Mouse (Mus musculus): ENCODE results near the gene Fam71e1.
A peak's percentile ranks its signal among the peaks of the same experiment; 100 is the strongest.

Fam71e1 gene

DNA sequence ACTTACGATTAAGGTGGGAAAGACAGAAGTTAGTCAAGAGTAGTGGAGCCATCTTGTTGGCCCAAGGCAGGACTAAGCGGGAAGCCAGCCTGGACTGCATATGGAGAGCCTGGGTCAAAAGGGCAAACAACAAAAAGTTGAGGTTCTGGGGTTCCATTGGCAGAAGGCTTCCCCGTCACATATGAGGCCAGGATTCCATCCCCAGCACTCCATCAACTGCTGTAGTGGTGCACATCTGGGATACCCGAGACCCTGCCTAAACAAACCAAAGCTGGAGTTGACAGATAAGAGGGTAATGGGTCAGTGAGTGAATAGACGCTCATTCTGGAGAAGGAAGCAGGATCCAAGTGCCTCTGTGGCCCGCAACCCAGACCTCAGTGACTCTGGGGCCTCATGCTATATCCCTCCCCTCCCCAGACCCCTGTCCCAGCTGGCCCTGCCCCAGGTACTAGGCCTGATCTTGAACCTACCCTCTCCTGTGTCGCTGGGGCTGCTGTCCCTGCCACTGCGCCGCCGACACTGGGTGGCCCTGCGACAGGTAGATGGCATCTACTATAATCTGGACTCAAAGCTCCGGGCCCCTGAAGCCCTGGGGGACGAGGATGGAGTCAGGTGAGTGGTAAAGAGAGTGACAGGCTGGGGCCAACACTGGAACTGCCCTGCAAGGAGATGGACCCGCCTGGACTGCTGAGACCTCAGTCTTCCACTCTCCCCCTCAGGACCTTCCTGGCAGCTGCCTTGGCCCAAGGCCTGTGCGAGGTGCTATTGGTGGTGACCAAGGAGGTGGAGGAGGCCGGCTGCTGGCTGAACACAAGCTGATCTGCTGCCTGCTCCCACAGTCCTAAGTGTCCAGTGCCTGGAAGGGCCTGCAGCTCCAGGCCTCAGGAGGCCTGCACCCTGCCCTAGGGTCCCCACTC, 25.4 kb upstream of the Fam71e1 start:
- DNase-seq (ENCODE audit: low spot score in 2 of 2), result peak in 1 of 2 experiments; percentile 64

DNA sequence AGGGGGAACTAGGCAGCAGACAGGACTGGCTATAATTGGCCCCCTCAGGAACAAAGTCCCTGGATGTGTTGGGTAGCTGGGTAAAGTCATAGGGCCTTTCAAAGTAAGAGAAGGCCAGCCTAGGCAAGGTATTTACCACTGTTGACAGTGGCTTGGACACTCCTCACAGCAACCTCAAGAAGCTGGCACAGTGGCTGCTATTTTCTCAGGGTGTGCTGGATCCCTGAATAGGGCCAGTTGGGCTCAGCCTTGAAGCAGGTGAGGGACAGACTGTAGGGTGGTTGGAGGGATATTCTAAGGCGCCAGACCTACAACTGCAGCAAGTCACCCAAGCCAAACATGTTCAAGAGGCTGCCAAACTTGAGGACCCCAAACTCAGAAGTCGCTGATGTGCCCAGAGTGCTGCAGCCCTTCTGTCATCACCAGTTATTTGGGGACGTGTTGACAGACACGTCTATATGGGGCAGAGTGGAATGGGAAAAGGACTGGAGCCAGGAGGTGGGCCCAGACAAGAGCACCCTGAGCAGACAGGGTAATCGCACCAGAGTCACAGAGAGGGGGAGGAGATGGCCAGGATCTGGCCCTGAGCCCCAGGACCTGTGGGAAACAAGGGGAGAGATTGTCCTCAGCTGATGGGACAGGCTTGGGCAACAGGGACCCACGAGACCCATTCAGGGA, 24.4 kb upstream of the Fam71e1 start:
- DNase-seq (ENCODE audit: low spot score in 2 of 2), result peak in 1 of 2 experiments; percentile 57

DNA sequence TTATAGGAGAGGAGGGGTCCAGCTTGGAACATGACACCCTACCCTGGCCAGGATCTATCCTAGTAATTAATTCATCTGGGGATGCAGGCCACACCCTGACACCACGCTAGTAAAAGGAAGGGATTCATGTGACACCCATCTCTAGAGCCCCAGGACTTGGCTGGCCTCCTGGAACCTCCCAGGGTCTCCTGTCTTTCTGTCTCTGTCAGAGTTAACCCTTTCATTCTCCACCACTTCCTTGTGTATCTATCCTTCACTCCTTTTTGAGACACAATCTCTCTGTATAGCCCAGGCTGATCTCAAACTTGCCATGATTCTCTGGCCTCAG, 23.9 kb upstream of the Fam71e1 start:
- DNase-seq (ENCODE audit: low spot score in 2 of 2), result no peak

DNA sequence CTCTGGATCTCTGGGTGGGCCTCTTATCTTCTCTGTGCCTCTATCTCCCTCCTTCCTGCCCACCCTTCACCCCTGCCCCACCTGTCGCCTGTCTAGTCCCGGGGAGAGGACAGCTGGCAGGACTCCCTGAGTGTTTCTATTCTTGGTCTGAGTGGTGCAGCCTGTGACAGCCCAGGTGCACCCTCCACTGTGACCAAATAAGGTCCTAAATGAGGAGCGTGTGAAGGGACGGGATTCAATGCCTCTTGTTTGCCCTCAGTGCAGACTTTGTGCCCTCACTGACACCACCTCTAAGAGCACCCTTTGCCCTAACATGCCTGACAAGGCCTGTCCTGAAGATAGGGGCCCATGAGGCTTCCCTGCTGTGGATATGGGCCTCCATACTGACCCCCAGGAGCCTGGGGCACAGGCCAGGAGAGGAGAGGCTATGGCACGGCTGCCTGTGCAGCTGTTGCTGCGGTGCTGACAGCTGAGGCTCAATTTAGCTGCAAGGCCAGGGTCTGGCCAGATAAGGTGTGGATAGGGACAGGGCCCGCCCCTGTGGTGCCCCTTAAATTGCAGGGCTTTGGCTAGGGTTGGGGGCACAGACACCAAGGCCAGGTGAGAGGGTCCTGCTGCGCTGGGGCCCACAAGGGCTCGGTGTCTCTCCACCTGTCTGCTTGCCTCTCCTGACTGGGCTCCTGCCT, 23.3 kb upstream of the Fam71e1 start:
- DNase-seq (ENCODE audit: low spot score in 2 of 2), result peak in 1 of 2 experiments; percentile 62

DNA sequence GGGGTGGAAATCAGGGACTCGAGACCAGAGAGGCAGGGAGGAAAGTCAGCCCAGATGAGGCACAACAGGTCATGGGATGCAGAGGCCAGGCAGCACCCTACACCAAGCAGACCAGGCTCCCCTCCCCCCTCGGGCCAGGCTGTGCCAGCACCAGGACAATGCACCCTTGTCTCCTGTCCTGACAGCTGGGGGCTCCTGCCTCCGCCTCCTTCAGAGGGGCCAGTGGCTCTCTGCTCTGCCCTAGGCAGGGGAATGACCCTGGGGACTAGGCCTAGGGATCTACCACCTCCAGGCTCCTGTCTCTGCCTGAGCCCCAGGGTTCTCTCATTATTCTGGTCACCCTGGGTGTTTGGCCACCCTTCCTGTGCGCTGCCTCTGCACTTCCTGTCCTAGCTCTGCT, 22.0 kb upstream of the Fam71e1 start:
- DNase-seq (ENCODE audit: low spot score in 2 of 2), result peak in 1 of 2 experiments; percentile 64

DNA sequence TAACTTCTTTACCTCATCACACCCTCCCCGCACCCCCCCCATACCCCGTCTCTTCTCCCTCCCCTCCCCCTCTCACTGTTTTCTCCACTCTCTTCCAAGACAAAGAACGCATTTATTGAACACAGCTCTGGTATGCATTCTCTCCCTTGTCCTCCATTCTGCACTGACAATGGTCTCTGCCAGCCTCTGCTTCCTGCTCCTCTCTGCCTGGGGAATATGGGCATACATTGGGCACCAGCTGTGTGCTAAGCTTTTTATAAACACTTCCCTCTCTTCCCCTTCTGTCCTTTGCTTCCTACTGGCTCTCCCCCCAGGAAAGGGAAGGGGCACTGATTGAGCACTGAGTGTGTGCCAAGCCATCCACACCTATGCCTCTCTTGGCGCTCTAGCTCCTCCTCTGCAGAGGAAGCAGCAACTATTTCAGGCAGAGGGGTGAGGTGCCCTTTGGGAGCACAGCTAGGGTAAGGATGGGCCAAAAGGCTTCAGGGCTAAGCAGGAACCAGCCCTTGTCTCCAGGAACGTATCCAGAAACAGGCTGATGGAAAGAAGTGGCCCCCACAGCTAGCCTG, 21.3 kb upstream of the Fam71e1 start:
- DNase-seq (ENCODE audit: low spot score in 2 of 2), result no peak

DNA sequence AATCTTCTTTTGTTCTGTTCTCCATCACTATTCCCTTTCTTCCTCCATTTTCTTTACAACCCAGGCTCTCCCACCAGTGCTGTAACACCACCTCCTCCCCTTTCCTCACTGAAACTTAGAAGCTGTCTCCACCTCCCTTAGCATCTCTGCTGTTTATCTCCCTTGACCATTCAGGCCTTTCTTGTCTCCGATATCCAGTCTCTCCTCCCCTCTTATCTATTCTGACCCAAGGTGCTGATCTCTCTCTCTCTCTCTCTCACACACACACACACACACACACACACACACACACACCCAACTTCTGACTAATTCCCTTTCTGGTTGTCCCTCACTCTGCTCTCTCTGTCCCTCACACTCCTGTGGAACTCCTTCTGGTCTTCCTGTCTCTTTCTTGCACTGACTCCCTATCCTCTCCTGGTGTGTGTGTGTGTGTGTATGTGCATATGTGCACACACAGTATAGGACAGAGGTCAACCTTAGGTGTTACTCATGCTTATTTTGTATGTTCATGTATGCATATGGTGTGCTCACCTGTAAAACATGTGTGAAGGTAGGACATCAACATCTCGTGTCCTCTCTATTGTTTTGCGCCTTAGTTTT, 13.4 kb upstream of the Fam71e1 start:
- no peak for DNase-seq (ENCODE audit: low spot score in 2 of 2)

DNA sequence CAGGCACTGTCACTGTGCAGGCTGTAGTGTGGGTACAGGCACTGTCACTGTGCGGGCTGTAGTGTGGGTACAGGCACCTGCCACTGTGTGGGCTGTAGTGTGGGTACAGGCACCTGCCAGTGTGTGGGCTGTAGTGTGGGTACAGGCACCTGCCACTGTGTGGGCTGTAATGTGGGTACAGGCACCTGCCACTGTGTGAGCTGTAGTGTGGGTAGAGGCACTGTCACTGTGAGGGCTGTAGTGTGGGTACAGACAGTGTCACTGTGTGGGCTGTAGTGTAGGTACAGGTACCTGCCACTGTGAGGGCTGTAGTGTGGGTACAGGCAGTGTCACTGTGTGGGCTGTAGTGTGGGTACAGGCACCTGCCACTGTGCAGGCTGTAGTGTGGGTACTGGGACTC, 12.3 kb upstream of the Fam71e1 start:
- no peak for DNase-seq (ENCODE audit: low spot score in 2 of 2)

DNA sequence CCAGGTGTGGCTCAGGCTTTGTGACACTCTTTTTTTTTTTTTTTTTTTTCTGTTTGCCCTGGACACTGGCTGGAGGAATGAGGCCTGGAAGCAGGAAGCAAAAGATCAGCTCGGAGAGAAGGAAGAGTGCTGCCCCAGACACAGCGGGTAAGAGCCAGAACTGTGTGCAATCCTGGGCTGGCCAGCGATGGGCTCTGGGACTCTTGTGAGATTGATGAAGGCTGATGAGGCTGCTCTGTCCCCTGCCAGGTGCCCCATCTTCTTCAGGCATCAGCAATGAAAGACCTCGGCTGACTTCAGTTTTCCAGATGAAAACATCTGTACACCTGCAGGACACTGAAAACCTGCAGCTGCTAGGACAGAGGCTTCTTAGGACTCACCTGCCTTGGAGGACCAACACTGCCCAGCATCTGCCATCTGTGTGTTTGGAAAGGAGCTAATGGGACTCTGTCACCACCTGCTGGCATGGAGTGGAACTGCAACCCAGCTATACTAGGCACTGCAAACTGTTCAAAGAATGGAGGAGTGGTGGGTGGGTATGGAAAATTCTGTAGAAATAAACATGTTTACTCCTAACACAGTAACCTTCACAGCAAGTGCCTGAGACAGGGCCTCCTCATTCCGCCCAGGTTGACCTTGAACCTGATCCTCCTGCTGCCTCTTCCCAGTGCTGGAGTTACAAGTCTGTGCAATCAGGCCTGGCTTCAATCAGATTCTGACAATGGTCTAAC, 11.4 kb upstream of the Fam71e1 start:
- peak; percentile 78 to 90 for DNase-seq (ENCODE audit: low spot score in 2 of 2)

DNA sequence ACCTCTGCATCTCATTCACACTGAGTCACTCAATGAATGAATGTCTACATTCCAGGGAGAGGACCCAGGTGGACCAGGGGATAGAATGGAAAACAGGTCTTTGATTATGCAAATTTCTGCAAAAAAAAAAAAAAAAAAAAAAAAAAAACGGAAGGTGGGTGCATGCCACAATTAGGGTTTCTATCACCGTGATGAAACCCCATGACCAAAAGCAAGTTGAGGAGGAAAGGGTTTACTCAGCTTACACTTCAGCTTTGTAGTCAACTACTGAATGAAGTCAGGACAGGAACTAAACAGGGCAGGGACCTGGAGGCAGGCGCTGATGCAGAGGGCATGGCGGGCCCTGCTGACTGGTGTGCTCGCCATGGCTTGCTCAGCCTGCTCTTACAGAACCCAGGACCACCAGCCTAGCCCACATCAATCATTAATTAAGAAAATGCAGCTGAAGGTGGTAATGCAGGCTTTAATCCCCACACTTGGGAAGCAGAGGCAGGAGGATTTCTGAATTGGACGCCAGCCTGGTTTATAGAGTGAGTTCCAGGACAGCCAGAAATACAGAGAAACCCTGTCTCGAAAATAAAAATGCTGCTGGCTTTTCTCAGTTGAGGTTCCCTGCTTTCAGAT, 10.7 kb upstream of the Fam71e1 start:
- no peak for DNase-seq (ENCODE audit: low spot score in 2 of 2)

DNA sequence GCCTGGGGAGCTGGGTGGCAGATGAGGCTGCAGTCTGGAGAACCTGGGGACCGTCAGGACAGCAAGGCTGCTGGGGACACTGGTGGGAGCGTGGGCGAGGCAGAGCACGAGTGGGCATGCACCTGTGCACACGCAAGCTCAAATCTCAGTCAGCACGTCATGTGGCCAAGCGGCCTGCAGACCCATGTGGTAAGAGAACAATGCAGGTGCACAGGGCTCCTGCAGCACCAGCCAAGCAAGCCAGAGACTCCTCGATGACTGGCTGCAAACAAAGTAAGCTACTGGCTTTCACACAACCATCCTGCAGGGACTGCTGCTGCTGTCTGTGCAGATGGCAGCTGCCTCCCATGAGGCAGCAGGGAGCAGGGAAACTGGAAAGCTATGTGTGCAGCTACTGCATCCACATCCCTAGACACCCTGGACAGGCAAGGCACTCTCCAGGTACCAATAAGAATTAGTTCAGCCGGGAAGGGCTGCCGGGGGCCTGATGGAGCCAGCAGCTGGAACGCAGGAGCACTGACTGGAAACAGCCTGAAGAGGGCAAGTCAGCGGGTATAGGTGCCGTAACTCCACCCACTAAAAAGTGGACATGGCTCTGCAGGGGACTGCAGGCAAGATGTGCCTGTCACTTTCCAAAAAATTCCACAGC, 9.3 kb upstream of the Fam71e1 start:
- DNase-seq (ENCODE audit: low spot score in 2 of 2), result peak in 1 of 2 experiments; percentile 11

DNA sequence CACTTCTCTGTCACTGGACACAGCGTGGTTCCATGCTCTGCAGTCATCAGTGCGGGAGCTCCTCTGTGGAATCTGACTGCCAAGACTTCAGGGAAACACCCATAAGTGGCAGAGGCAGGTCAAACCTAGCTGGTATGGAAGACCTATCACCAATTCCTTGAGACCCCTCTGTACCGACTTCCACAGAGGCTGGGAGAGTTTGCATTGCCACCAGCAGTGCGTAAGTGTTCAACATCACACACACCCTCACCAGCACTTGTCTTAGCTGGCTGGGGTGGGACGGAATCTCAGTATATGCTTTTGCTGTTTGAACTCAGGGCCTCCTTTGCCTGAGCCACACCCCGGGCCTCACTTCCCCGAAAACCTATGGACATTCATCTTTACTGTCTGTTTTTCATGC, 8.4 kb upstream of the Fam71e1 start:
- DNase-seq (ENCODE audit: low spot score in 2 of 2), result peak in 1 of 2 experiments; percentile 11

DNA sequence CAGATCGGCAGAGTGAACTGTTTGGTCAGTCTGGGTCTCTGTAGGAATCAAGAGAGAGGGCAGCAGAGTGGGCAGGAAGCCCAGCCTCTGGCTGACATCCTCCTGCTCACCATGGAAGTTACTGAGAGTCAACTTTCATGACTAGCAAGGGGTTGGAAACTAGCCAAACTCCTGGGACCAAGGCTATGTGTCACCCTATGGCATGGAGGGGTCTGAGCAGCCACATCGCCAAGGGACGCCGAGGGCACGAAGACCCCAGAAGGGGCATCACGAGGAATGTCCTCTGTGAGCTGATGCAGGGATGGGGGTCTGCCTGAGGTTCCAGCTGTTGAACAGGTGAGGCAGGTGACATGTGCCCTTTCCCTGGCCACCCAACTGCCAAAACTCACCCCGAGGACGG, 7.8 kb upstream of the Fam71e1 start:
- peak in 1 of 2 experiments; percentile 10 for DNase-seq (ENCODE audit: low spot score in 2 of 2)

DNA sequence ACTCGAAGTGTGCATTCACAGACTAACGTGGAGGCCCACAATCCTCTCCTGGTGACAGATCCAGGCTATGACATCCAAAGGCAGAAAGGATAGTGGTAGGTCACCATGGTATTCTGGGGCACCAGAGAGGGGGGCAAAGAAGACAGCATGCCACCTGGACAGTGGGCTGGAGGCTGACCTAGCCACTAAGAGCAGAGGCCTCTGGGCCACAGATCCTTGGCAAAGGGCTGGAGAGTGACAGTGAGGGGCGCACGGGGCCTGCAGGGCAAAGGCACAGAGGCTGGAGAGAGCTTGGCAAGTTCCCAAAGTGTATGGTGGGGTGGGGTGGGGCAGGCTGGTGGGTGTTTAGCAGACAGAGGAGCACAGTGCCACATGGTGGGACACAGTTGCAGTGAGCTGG, 6.1 kb upstream of the Fam71e1 start:
- peak in 1 of 2 experiments; percentile 14 for DNase-seq (ENCODE audit: low spot score in 2 of 2)

DNA sequence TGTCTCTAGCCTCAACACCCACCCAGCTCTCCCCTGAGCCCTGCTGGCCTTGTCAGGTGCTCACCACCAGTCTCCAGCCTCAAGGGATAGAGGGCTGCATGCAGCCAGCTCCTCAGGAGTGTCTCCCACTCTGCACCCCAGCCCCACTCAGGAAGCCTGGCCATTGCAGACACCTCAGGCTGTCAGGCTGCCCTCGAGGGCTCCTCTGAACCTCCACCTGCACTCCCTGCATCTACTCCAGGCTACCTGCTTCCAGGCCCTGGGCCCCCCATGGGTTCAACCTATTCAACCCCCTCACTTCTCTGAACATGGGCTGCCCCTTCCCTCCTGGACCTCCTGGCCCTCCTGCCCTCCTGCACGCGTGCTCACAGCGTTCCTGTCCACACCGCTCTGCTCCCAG, 5.0 kb upstream of the Fam71e1 start:
- no peak for DNase-seq (ENCODE audit: low spot score in 2 of 2)

DNA sequence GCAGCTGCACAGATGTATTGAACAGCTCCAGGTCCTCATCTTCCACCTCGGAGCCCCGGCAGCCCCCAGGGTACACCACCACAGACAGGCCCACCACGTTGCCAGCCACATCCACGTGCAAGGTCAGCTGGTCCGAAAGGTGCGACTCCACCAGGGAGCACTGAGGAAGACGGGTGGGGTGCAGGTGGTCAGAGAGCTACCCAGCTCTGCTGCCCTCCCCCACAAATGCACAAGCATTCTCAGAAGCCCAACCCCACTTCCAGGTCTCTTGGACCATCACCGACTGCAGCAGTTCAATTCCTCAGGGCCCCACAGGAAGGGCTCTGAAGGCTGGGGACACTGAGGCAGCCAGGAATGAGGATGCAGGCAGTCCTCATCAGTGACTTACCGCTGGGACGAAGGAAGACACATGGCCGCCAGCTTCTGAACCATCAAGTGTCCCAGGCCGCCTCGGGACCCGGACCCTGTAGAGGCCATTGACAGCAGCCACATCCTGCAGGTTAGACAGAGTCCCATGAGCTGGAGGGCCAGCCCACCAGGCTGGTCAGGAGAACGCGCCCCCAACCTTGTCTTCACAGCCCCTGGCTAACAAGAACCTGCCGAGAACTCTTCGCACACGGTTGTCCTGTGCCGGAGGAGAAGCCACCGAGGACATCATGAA, 4.1 kb upstream of the Fam71e1 start:
- DNase-seq (ENCODE audit: low spot score in 2 of 2), result no peak

DNA sequence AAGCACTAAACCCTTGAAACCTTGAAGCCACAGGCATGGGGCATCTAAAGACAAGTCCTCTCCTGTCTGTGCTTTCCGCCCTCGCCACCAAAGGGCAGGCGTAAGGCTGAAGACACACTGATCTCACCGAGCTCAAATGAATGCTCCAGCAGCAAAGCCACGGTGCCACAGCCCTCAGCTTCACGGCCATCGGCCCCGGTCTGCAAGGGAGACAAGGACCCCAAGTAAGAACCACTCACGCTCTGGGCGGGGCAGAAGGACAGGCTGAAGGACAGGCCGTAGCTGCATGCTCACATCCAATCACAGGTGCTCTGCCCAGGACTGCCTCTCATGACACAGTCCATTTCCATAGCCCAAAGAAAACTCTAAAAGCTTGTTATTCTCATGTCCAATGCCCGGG, 1.7 kb upstream of the Fam71e1 start:
- DNase-seq (ENCODE audit: low spot score in 2 of 2), result no peak

DNA sequence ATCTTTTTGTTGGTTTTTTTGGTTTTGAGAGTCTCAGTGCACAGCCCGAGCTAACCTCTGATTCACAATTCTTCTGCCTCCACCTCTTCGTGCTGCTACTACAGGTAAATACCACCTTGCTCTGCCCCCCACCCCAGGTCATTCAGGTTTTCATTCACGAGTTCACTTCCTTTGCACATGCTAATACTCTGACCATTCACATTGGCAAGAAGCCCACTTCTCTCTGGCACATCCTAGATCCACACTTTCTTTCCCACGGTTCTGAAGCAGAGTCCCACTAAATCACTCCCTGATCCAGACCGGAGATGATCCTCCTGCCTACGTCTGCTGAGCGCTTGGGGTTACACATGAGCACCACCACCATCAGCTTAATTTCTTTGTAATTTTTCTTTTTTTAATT, 1.3 kb upstream of the Fam71e1 start:
- no peak for DNase-seq (ENCODE audit: low spot score in 2 of 2)

DNA sequence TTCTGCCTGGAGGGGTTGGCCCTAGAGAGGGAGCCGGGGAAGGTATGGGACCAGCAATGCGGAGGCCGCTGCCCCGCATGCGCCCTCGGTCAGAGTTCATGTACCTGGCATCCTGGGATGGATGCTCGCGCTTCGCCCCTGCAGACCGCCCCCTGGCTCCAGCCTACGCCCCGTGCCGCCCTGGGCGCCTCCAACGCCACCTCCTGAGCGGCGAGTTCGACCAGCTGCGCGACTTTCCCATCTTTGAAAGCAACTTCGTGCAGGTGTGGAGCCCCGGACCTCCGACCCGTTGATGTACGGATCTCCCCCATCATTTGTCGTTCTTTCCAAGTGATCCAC, 359 bp downstream of the Fam71e1 start:
- DNase-seq (ENCODE audit: low spot score in 2 of 2), result no peak
